Mouse (Mus musculus): Measurements from ENCODE around the gene Sall1. TPM values are rescaled to one million over a fixed set of nuclear protein-coding genes. Genes with fewer than 3 reads are reported as not detected.

Gene Sall1
- polyA plus RNA-seq, 1 experiment from 2014 or later, result 2.8 TPM

DNA sequence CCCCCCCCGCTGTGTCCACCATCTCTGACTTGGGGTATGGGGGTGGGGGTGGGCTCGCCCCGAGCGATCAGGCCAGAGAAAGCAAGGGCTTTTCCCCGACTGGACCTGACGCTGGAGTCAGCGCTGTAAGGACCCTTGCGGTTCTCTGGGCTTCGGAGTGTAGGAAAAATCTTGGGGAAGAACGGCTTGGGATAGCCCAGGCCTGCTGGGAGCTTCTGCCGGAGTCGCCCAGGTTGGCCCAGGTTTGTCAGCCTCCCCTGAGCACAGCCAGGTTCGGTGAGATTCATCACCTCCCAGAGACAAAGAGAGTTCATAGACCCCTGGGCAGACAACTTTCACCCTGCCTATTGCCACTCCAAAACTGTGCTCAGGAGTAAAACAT is 17.8 kb downstream of the Sall1 start:
- Histone ChIP-seq H3K4me3 (ENCODE audit: low read depth, low read length) (peak overlapping the region; percentile 28), H3K9ac (ENCODE audit: low read length) (no peak overlapping the region), H3K36me3 (ENCODE audit: control insufficient read depth, insufficient read depth, low read length) (no peaks in the 10 kb centered on the region), H3K9me3 (ENCODE audit: control insufficient read depth, low read length) (no peaks in the 10 kb centered on the region), H3K4me1 (replicated peaks; ENCODE audit: control insufficient read depth, insufficient read depth, low read length) (peaks cover 5% of the 10 kb centered on the region; the same call in 1 of the 2 replicates), H3K27me3 (replicated peaks; ENCODE audit: control insufficient read depth, insufficient read depth, low read length) (peaks cover 14% of the 10 kb centered on the region), H3K27ac (ENCODE audit: low read depth) (no peak overlapping the region), H3K4me2 (ENCODE audit: low read length) (peak overlapping the region; percentile 62)
- DNase-seq (ENCODE audit: low spot score) (no peak), ATAC-seq (replicated peaks; ENCODE audit: low FRiP score, low TSS enrichment, low read depth) (no peak)
- WGBS, result 25% methylated on average over 12 of the region's 13 CpGs

- Histone ChIP-seq H3K4me2 (ENCODE audit: low read length) (peak overlapping the region; percentile 62), H3K27ac (ENCODE audit: low read depth) (no peak overlapping the region), H3K9me3 (ENCODE audit: control insufficient read depth, low read length) (no peaks in the 10 kb centered on the region), H3K36me3 (ENCODE audit: control insufficient read depth, insufficient read depth, low read length) (no peaks in the 10 kb centered on the region), H3K9ac (ENCODE audit: low read length) (0 out of 2 replicates have a peak overlapping the region, but pooled peaks have one; percentile 3), H3K4me1 (replicated peaks; ENCODE audit: control insufficient read depth, insufficient read depth, low read length) (peaks cover 5% of the 10 kb centered on the region; the same call in 1 of the 2 replicates), H3K27me3 (replicated peaks; ENCODE audit: control insufficient read depth, insufficient read depth, low read length) (peaks cover 14% of the 10 kb centered on the region), H3K4me3 (ENCODE audit: low read depth, low read length) (peak overlapping the region; percentile 28)
- ATAC-seq (replicated peaks; ENCODE audit: low FRiP score, low TSS enrichment, low read depth), result 0 out of 2 replicates have a peak, but pooled peaks have one; percentile 19
- 8% methylated on average over 55 of the region's 55 CpGs for WGBS
- peak; percentile 70 for DNase-seq (ENCODE audit: low spot score)
Measured at GRCm38 (mm10) chr8:89025281-89026138, 18.5 kb downstream of the Sall1 start.

DNA sequence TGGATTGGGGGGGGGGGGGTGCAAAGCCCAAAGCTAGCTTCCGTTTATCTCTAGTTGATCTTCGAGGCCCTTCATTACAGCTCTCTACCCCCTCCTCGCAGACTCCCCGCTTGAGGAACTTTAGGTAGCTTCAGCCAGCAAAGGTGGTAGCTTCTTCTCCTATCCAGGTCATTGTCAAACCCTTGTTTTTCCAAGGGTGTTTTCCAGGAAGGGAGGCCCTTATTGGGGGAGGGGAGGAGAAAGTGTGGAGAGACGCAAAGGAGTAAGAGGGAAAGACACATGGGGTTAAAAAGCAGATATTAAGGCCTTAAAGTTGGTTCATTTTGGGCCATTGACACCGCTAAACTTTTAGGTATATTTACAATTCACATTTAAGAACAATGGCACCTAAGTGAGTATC is 19.2 kb downstream of the Sall1 start:
- ATAC-seq (replicated peaks; ENCODE audit: low FRiP score, low TSS enrichment, low read depth), result no peak
- no peak for DNase-seq (ENCODE audit: low spot score)
- Histone ChIP-seq H3K27me3 (replicated peaks; ENCODE audit: control insufficient read depth, insufficient read depth, low read length) (peaks cover 14% of the 10 kb centered on the region), H3K4me1 (replicated peaks; ENCODE audit: control insufficient read depth, insufficient read depth, low read length) (peaks cover 5% of the 10 kb centered on the region; the same call in 1 of the 2 replicates), H3K9me3 (ENCODE audit: control insufficient read depth, low read length) (no peaks in the 10 kb centered on the region), H3K36me3 (ENCODE audit: control insufficient read depth, insufficient read depth, low read length) (no peaks in the 10 kb centered on the region), H3K27ac (ENCODE audit: low read depth) (no peak overlapping the region), H3K4me3 (ENCODE audit: low read depth, low read length) (no peak overlapping the region), H3K9ac (ENCODE audit: low read length) (no peak overlapping the region), H3K4me2 (ENCODE audit: low read length) (no peak overlapping the region)
- WGBS, result 47% methylated on average over 6 of the region's 6 CpGs

GRCm38 (mm10) chr8:89021139-89021538 is 22.8 kb downstream of the Sall1 start:
- Histone ChIP-seq H3K9ac (ENCODE audit: low read length) (no peak overlapping the region), H3K4me2 (ENCODE audit: low read length) (no peak overlapping the region), H3K27me3 (replicated peaks; ENCODE audit: control insufficient read depth, insufficient read depth, low read length) (peaks cover 14% of the 10 kb centered on the region), H3K9me3 (ENCODE audit: control insufficient read depth, low read length) (no peaks in the 10 kb centered on the region), H3K4me3 (ENCODE audit: low read depth, low read length) (no peak overlapping the region), H3K27ac (ENCODE audit: low read depth) (no peak overlapping the region), H3K4me1 (replicated peaks; ENCODE audit: control insufficient read depth, insufficient read depth, low read length) (peaks cover 5% of the 10 kb centered on the region; the same call in 1 of the 2 replicates), H3K36me3 (ENCODE audit: control insufficient read depth, insufficient read depth, low read length) (no peaks in the 10 kb centered on the region)
- no peak for DNase-seq (ENCODE audit: low spot score)
- ATAC-seq (replicated peaks; ENCODE audit: low FRiP score, low TSS enrichment, low read depth), result no peak
- 15% methylated on average over 5 of the region's 5 CpGs for WGBS

DNA sequence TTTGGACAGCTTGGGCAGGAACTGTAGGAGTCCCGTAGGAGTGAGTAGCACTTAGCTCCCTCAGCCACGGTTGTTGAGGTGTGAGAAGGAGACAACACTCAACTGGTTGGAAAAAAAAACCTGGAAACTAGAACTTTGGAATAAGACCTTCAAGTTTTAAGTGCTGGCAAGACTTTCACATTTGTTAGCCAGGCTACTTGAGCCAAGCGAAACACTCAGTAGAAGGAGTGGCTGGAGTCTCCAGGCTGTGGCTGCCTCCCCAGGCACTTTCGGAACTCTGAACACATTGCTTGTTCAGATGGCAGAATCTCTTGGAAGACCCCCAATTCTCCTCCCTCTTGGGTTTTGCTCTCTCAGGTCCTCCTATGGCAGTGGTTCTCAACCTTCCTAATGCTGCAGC is 26.1 kb downstream of the Sall1 start:
- Histone ChIP-seq H3K4me1 (replicated peaks; ENCODE audit: control insufficient read depth, insufficient read depth, low read length) (no peaks in the 10 kb centered on the region; the same call in 1 of the 2 replicates), H3K9ac (ENCODE audit: low read length) (no peak overlapping the region), H3K4me2 (ENCODE audit: low read length) (no peak overlapping the region), H3K27ac (ENCODE audit: low read depth) (no peak overlapping the region), H3K27me3 (replicated peaks; ENCODE audit: control insufficient read depth, insufficient read depth, low read length) (no peaks in the 10 kb centered on the region), H3K4me3 (ENCODE audit: low read depth, low read length) (no peak overlapping the region), H3K36me3 (ENCODE audit: control insufficient read depth, insufficient read depth, low read length) (no peaks in the 10 kb centered on the region), H3K9me3 (ENCODE audit: control insufficient read depth, low read length) (no peaks in the 10 kb centered on the region)
- 77% methylated on average over 4 of the region's 4 CpGs for WGBS
- DNase-seq (ENCODE audit: low spot score) (no peak), ATAC-seq (replicated peaks; ENCODE audit: low FRiP score, low TSS enrichment, low read depth) (no peak)

GRCm38 (mm10) chr8:89016465-89017070 is 27.4 kb downstream of the Sall1 start:
- no peaks in the 10 kb centered on the region for H3K27me3 ChIP-seq (replicated peaks; ENCODE audit: control insufficient read depth, insufficient read depth, low read length)
- ATAC-seq (replicated peaks; ENCODE audit: low FRiP score, low TSS enrichment, low read depth) (no peak), DNase-seq (ENCODE audit: low spot score) (no peak)
- WGBS, result 70% methylated on average over 7 of the region's 7 CpGs
- H3K4me3 ChIP-seq (ENCODE audit: low read depth, low read length), result no peak overlapping the region
- H3K9ac ChIP-seq (ENCODE audit: low read length), result no peak overlapping the region
- H3K9me3 ChIP-seq (ENCODE audit: control insufficient read depth, low read length), result no peaks in the 10 kb centered on the region
- no peaks in the 10 kb centered on the region; the same call in 1 of the 2 replicates for H3K4me1 ChIP-seq (replicated peaks; ENCODE audit: control insufficient read depth, insufficient read depth, low read length)
- H3K4me2 ChIP-seq (ENCODE audit: low read length), result no peak overlapping the region
- H3K36me3 ChIP-seq (ENCODE audit: control insufficient read depth, insufficient read depth, low read length), result no peaks in the 10 kb centered on the region
- H3K27ac ChIP-seq (ENCODE audit: low read depth), result no peak overlapping the region

GRCm38 (mm10) chr8:89015539-89015938 is 28.4 kb downstream of the Sall1 start:
- DNase-seq (ENCODE audit: low spot score) (no peak), ATAC-seq (replicated peaks; ENCODE audit: low FRiP score, low TSS enrichment, low read depth) (no peak)
- no peaks in the 10 kb centered on the region; the same call in 1 of the 2 replicates for H3K4me1 ChIP-seq (replicated peaks; ENCODE audit: control insufficient read depth, insufficient read depth, low read length)
- no peaks in the 10 kb centered on the region for H3K9me3 ChIP-seq (ENCODE audit: control insufficient read depth, low read length)
- 58% methylated on average over 6 of the region's 6 CpGs for WGBS
- H3K4me2 ChIP-seq (ENCODE audit: low read length), result no peak overlapping the region
- no peaks in the 10 kb centered on the region for H3K27me3 ChIP-seq (replicated peaks; ENCODE audit: control insufficient read depth, insufficient read depth, low read length)
- no peak overlapping the region for H3K27ac ChIP-seq (ENCODE audit: low read depth)
- H3K36me3 ChIP-seq (ENCODE audit: control insufficient read depth, insufficient read depth, low read length), result no peaks in the 10 kb centered on the region
- no peak overlapping the region for H3K4me3 ChIP-seq (ENCODE audit: low read depth, low read length)
- no peak overlapping the region for H3K9ac ChIP-seq (ENCODE audit: low read length)

DNA sequence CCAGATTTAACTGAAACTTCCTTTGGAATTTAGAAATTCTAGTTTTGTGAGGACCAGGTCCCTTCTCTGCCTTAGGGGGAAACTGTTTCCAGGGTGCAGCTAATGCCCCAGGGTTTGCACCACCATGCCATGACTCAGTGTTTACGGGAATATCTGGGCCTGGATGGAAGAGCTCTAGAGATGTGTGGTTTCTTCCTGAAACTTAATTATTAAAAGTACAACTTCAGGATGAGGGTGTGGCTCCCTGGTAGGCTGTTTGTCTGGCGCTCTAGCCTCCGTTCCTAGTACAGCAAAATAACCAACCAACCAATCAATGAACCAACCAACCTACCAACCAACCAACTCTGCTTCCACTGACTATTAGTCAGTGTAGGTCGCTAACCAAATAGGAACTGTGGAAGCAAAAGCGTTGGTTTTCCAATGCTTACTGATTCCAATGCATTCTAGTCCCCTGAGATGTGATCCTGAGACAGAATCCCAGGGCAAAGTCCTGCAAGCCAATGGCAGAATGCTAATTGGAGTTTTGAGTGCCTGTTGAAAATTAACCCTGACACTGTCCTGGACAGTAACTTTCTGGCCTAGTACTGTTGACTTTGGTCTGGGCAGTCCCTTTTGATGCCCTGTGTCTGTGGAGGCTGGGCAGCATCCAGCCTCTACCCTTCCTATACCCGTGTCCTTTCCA is 31.0 kb downstream of the Sall1 start:
- WGBS, result 80% methylated on average over 6 of the region's 6 CpGs
- H3K4me2 ChIP-seq (ENCODE audit: low read length), result no peak overlapping the region
- ATAC-seq (replicated peaks; ENCODE audit: low FRiP score, low TSS enrichment, low read depth), result no peak
- no peaks in the 10 kb centered on the region for H3K36me3 ChIP-seq (ENCODE audit: control insufficient read depth, insufficient read depth, low read length)
- no peak overlapping the region for H3K9ac ChIP-seq (ENCODE audit: low read length)
- no peak overlapping the region for H3K4me3 ChIP-seq (ENCODE audit: low read depth, low read length)
- H3K27me3 ChIP-seq (replicated peaks; ENCODE audit: control insufficient read depth, insufficient read depth, low read length), result 0 out of 2 replicates have a peak, but pooled peaks cover 2% of the 10 kb centered on the region
- no peaks in the 10 kb centered on the region for H3K9me3 ChIP-seq (ENCODE audit: control insufficient read depth, low read length)
- no peak overlapping the region for H3K27ac ChIP-seq (ENCODE audit: low read depth)
- H3K4me1 ChIP-seq (replicated peaks; ENCODE audit: control insufficient read depth, insufficient read depth, low read length), result no peaks in the 10 kb centered on the region; the same call in 1 of the 2 replicates
- DNase-seq (ENCODE audit: low spot score), result no peak
